Mouse (Mus musculus) small intestine, adult 2 months (tissue): Measurements from ENCODE around the gene Vmn1r115. TPM values are rescaled to one million over a fixed set of nuclear protein-coding genes. Genes with fewer than 3 reads are reported as not detected.
"Not testable (repeated sequence)": the region's sequence is repeated elsewhere in the genome, so short reads cannot be mapped to it uniquely, and the experiment has no call there.

Experiments
- H3K27ac ChIP-seq: fragments of 200-500 bp; 2 replicates; pipeline ENCODE4 v1.5.1; 2012; ENCODE audit warnings: low read depth, low read length, control low read depth, inconsistent platforms; ENCODE audit not compliant: insufficient read depth
- H3K27me3 ChIP-seq: fragments of 200-500 bp; 2 replicates; pipeline ENCODE4 v1.6.1; 2012; ENCODE audit warnings: mild to moderate bottlenecking, moderate library complexity, low read length, inconsistent platforms; ENCODE audit not compliant: control insufficient read depth, insufficient read depth
- H3K36me3 ChIP-seq: fragments of 200-500 bp; 2 replicates; pipeline ENCODE4 v1.6.1; 2012; ENCODE audit warnings: mild to moderate bottlenecking, low read length, control low read depth, inconsistent platforms; ENCODE audit not compliant: control insufficient read depth, insufficient read depth
- H3K4me1 ChIP-seq: fragments of 200-500 bp; 2 replicates; pipeline ENCODE4 v1.6.1; 2012; ENCODE audit warnings: low read length, inconsistent platforms, mixed read lengths; ENCODE audit not compliant: control insufficient read depth, insufficient read depth, insufficient read length
- H3K4me3 ChIP-seq: fragments of 200-500 bp; 2 replicates; pipeline ENCODE4 v1.5.1; 2012; ENCODE audit warnings: low read depth, mild to moderate bottlenecking, control low read depth, inconsistent platforms, low read length, moderate library complexity
- WGBS: fragments of 180-500 bp; shearing (Covaris S2); methylation state at CpG from one replicate; pipeline ENCODE4 v1.1.7; 2018; 5-methylcytosine and 5-hydroxymethylcytosine counted together
- polyA plus RNA-seq: library from polyadenylated mRNA; depleted of rRNA; stranded (reverse); fragments of >200 nt; gene quantifications from 2 replicates; pipeline ENCODE4 v1.2.3, GENCODE M21; 2012; rRNA removed

The Vmn1r115 gene
- polyA plus RNA-seq: not detected in 2 replicates

GRCm38 (mm10) chr7:20844885-20845284 is at the start of gene Vmn1r115:
TSS of gene Vmn1r115 (minus strand) at chr7:20844985.
- WGBS: 78% methylated on average over 1 of the region's 3 CpGs
- not testable (repeated sequence) for H3K27me3 ChIP-seq, H3K4me3 ChIP-seq, H3K36me3 ChIP-seq, H3K4me1 ChIP-seq, H3K27ac ChIP-seq

DNA sequence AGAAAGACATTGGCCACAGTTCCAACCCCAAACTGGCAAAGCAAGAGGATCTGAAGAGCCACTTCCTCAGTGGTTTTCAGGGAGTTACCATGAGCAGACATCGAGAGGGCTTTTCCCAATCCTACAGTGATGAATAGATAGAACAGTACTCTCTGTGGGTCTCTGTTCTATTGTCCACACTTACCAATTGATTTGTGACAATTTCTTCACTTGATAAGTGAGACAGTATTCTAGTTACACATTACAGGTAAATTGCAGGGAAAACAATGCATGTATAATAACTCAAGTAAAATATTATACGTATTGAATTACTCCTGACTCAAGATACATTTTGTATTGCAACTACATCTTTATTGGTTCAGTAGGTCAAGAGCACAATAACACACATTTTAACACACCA is 39.2 kb upstream of the Vmn1r115 start, which contains the start of gene Vmn1r117:
Gene Vmn1r117 (minus strand): TSS at position 101 of the 400 bp plus-strand sequence.
- WGBS: no CpG with 5 or more reads among the region's 2 CpGs
- not testable (repeated sequence) for H3K27me3 ChIP-seq, H3K27ac ChIP-seq, H3K4me1 ChIP-seq, H3K4me3 ChIP-seq, H3K36me3 ChIP-seq

- H3K27ac ChIP-seq, H3K27me3 ChIP-seq, H3K4me3 ChIP-seq, H3K36me3 ChIP-seq, H3K4me1 ChIP-seq: not testable (repeated sequence)
- WGBS: 49% methylated on average over 3 of the region's 3 CpGs
These were observed 27.2 kb upstream of the Vmn1r115 start, which contains the start of gene Vmn1r116 for GRCm38 (mm10) chr7:20871956-20872355. TSS of gene Vmn1r116 (plus strand) at chr7:20872256.

GRCm38 (mm10) chr7:20812086-20812485 is 32.7 kb downstream of the Vmn1r115 start, which contains the start of gene Vmn1r114:
TSS of gene Vmn1r114 (minus strand) at chr7:20812186.
- no CpG with 5 or more reads among the region's 5 CpGs for WGBS
- H3K4me1 ChIP-seq, H3K36me3 ChIP-seq, H3K27ac ChIP-seq, H3K4me3 ChIP-seq, H3K27me3 ChIP-seq: not testable (repeated sequence)

Other genes starting within 250 kb of the Vmn1r115 start
- not detected in 2 replicates for gene Gm4513, start 246.0 kb downstream of the Vmn1r115 start, polyA plus RNA-seq
- gene Vmn1r107, start 176.1 kb downstream of the Vmn1r115 start, polyA plus RNA-seq: not detected in 2 replicates
- gene Vmn1r111, start 141.8 kb downstream of the Vmn1r115 start, polyA plus RNA-seq: not detected in 2 replicates
- not detected in 2 replicates for gene Gm10668, start 114.4 kb downstream of the Vmn1r115 start, polyA plus RNA-seq
- not detected in 2 replicates for gene Vmn1r112, start 73.8 kb downstream of the Vmn1r115 start, polyA plus RNA-seq
- gene Vmn1r113, start 57.7 kb downstream of the Vmn1r115 start, polyA plus RNA-seq: not detected in 2 replicates
- not detected in 2 replicates for gene Vmn1r114, start 32.8 kb downstream of the Vmn1r115 start, polyA plus RNA-seq
- gene Vmn1r116, start 27.3 kb upstream of the Vmn1r115 start, polyA plus RNA-seq: not detected in 2 replicates
- gene Vmn1r117, start 39.1 kb upstream of the Vmn1r115 start, polyA plus RNA-seq: not detected in 2 replicates
- gene Vmn1r118, start 67.4 kb upstream of the Vmn1r115 start, polyA plus RNA-seq: not detected in 2 replicates
- gene Vmn1r119, start 167.5 kb upstream of the Vmn1r115 start, polyA plus RNA-seq: not detected in 2 replicates
- not detected in 2 replicates for gene Vmn1r120, start 208.8 kb upstream of the Vmn1r115 start, polyA plus RNA-seq